Mouse (Mus musculus) cerebellum, adult 2 months (tissue): ENCODE measurements at regions not wholly inside any gene's neighbourhood (a gene's known extent, or its start where the extent isn't known, plus 50 kb on each side); places are given as distances from the start of the nearest gene placed in this dataset.

Experiments used
- DNase-seq, 2 experiments: peaks; one replicate each; pipeline ENCODE4 v3.0.0; 2021
- H3K27ac ChIP-seq: fragments of 200-500 bp; 2 replicates; pipeline ENCODE4 v1.5.1; 2012; ENCODE audit warnings: low read length, control low read depth, inconsistent platforms; ENCODE audit not compliant: insufficient read depth
- H3K27me3 ChIP-seq: fragments of 200-500 bp; 2 replicates; pipeline ENCODE4 v1.6.1; 2012; ENCODE audit warnings: inconsistent platforms, mild to moderate bottlenecking, low read length, moderate library complexity; ENCODE audit not compliant: control insufficient read depth, insufficient read depth
- H3K4me1 ChIP-seq: fragments of 200-500 bp; 2 replicates; pipeline ENCODE4 v1.6.1; 2011; ENCODE audit warnings: low read length; ENCODE audit not compliant: control insufficient read depth, insufficient read depth
- H3K4me3 ChIP-seq: fragments of 200-500 bp; replicated peaks from 2 replicates; pipeline ENCODE3; 2011; ENCODE audit warnings: mild to moderate bottlenecking, low read depth, low read length, control low read depth; ENCODE audit not compliant: insufficient read depth
- CTCF ChIP-seq: fragments of 200-500 bp; IDR thresholded peaks from 2 replicates; pipeline ENCODE4 v1.5.1; 2011; ENCODE audit warnings: low read depth, mild to moderate bottlenecking, control low read depth, low read length, moderate library complexity, borderline replicate concordance; ENCODE audit not compliant: insufficient read depth
- POLR2A ChIP-seq: fragments of 200-500 bp; IDR thresholded peaks from 2 replicates; pipeline ENCODE4 v1.6.1; 2011; ENCODE audit warnings: low read length, control low read depth, borderline replicate concordance; ENCODE audit not compliant: insufficient read depth
- WGBS: fragments of 180-500 bp; shearing (Covaris S2); methylation state at CpG from one replicate; pipeline ENCODE4 v1.1.7; 2018; 5-methylcytosine and 5-hydroxymethylcytosine counted together

- no peak overlapping the region for H3K4me3 ChIP-seq
- 78% methylated on average over 3 of the region's 3 CpGs for WGBS
- no peak for DNase-seq
- TF ChIP-seq CTCF = no peak
- TF ChIP-seq POLR2A = no peak
- no peaks in the 10 kb centered on the region for H3K27me3 ChIP-seq
- H3K4me1 ChIP-seq = no peaks in the 10 kb centered on the region
- H3K27ac ChIP-seq = no peak overlapping the region
These were observed 76.9 kb upstream of the Galnt15 start for GRCm38 (mm10) chr14:31951894-31952293.

GRCm38 (mm10) chr14:31953783-31954182 is 75.0 kb upstream of the Galnt15 start:
- Histone ChIP-seq H3K27ac (no peak overlapping the region), H3K4me1 (no peaks in the 10 kb centered on the region), H3K4me3 (no peak overlapping the region), H3K27me3 (no peaks in the 10 kb centered on the region)
- TF ChIP-seq CTCF (no peak), POLR2A (no peak)
- WGBS = 76% methylated on average over 4 of the region's 4 CpGs
- DNase-seq = no peak

GRCm38 (mm10) chr14:31954945-31955344 is 73.8 kb upstream of the Galnt15 start:
- Histone ChIP-seq H3K27ac (no peak overlapping the region), H3K4me1 (no peaks in the 10 kb centered on the region), H3K27me3 (no peaks in the 10 kb centered on the region), H3K4me3 (no peak overlapping the region)
- 6% methylated on average over 4 of the region's 4 CpGs for WGBS
- TF ChIP-seq CTCF (peak; percentile 76), POLR2A (no peak)
- DNase-seq = peak; percentile 83 to 92

- Histone ChIP-seq H3K27me3 (no peaks in the 10 kb centered on the region), H3K27ac (no peak overlapping the region), H3K4me1 (no peaks in the 10 kb centered on the region), H3K4me3 (no peak overlapping the region)
- no peak for DNase-seq
- TF ChIP-seq CTCF = no peak
- TF ChIP-seq POLR2A = no peak
- 82% methylated on average over 10 of the region's 10 CpGs for WGBS
These were observed 71.6 kb upstream of the Galnt15 start for GRCm38 (mm10) chr14:31957211-31957638.

GRCm38 (mm10) chr14:31960201-31960854 is 68.5 kb upstream of the Galnt15 start:
- Histone ChIP-seq H3K27me3 (no peaks in the 10 kb centered on the region), H3K27ac (no peak overlapping the region), H3K4me1 (no peaks in the 10 kb centered on the region), H3K4me3 (no peak overlapping the region)
- TF ChIP-seq CTCF (no peak), POLR2A (no peak)
- no peak for DNase-seq
- whole genome bisulfite sequencing = 95% methylated on average over 9 of the region's 9 CpGs

DNA sequence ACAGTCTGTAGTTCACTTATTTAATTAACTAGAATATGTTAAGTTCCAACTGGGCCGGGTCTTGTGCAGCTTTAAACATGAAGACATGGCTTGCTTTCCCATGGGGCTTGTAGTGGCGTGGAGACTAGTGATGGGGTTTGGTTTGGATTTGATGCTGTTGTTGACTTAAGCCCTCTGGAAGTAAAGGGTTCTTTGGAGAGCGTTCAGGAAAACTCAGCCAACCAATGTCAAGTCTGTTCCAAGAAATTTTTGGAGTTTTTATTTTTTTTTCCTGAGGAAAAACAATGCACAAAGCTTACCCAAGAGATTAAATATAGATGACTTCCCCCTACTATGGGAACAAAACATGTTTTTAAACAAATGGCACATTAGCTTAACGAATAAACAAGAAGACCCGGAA is 67.3 kb upstream of the Galnt15 start:
- no peak overlapping the region for H3K4me3 ChIP-seq
- TF ChIP-seq POLR2A = no peak
- TF ChIP-seq CTCF = no peak
- no peaks in the 10 kb centered on the region for H3K27me3 ChIP-seq
- 67% methylated on average over 5 of the region's 5 CpGs for WGBS
- no peak for DNase-seq
- H3K27ac ChIP-seq = no peak overlapping the region
- H3K4me1 ChIP-seq = no peaks in the 10 kb centered on the region

DNA sequence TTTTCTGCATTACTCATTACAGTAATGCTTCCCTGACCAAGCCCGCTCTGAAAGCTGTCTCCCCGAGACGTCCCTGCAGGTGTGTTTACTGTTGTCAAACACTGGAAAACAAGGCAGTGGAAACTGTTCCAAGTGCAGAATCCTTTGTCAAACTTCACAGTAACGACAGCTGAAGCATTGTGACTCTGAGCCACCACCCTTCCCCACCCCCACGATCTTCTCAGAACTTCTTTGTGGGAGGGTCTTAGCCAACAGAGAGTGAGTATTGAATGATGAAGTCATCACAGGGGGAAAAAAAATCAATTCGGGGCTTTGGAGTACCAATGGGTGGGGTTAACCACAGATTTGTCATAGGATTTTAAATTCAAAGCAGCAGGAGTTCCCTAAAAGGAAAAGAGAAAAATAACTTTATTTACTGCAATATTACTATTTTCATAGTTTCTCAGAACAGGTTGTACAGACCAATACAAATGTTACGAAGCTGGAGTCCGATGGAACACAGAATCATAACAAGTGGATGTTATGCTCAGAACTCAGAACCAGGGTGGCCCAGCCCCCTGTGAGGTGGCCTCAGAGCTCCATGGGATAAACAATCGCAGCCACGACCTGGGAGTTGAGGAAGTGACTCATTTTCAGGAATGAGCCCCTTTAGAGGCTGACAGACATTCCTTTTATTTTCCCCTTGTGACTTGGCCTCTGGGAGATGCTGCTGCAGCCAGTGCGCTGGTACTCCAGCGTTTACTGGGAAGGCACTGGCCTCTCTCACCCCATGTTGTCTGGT is 65.5 kb upstream of the Galnt15 start:
- DNase-seq = no peak
- Histone ChIP-seq H3K4me3 (no peak overlapping the region), H3K27me3 (no peaks in the 10 kb centered on the region), H3K27ac (no peak overlapping the region), H3K4me1 (no peaks in the 10 kb centered on the region)
- 67% methylated on average over 12 of the region's 12 CpGs for WGBS
- no peak for TF ChIP-seq POLR2A
- no peak for TF ChIP-seq CTCF

DNA sequence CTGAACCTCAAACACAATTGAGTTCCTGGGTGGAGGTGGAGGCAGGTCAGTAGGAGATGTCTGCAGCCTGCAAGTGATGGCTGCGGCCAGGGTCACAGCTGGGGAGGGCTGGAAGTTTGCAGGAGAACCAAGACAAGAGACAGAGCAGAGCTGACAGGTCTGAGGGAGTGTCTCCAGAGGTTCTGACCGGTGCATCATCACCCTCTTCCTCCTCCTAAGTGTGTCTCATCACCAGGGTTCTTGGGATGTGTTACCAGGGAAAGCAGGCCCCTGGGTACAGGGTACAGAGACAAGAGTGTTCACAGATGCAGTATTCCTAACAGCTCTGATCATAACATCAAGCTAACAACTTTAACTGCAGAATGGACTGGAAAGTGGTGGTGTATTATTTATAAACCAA is 64.7 kb upstream of the Galnt15 start:
- DNase-seq = no peak
- no peak overlapping the region for H3K27ac ChIP-seq
- no peaks in the 10 kb centered on the region for H3K27me3 ChIP-seq
- 70% methylated on average over 2 of the region's 2 CpGs for WGBS
- no peak for TF ChIP-seq POLR2A
- TF ChIP-seq CTCF = no peak
- H3K4me3 ChIP-seq = no peak overlapping the region
- peaks cover 2% of the 10 kb centered on the region; the same call in 1 of the 2 replicates for H3K4me1 ChIP-seq
